Mouse (Mus musculus): Measurements from ENCODE around the gene Umod. TPM values are rescaled to one million over a fixed set of nuclear protein-coding genes. Genes with fewer than 3 reads are reported as not detected.

Umod gene
- polyA plus RNA-seq, 1 experiment, result not detected

GRCm38 (mm10) chr7:119515492-119516271 lies 36.6 kb upstream of the Umod start:
- TF ChIP-seq CTCF (IDR thresholded peaks at IDR 0.05; ENCODE audit: borderline replicate concordance, extremely low read depth, insufficient read depth, insufficient read length) (peak; percentile 62; the same call in 1 of the 2 replicates), POLR2A (IDR thresholded peaks at IDR 0.05; ENCODE audit: borderline replicate concordance, extremely low read depth, insufficient read depth, insufficient read length, poor library complexity, severe bottlenecking) (no peak)
- peak; percentile 62 for DNase-seq (ENCODE audit: low read depth)

DNA sequence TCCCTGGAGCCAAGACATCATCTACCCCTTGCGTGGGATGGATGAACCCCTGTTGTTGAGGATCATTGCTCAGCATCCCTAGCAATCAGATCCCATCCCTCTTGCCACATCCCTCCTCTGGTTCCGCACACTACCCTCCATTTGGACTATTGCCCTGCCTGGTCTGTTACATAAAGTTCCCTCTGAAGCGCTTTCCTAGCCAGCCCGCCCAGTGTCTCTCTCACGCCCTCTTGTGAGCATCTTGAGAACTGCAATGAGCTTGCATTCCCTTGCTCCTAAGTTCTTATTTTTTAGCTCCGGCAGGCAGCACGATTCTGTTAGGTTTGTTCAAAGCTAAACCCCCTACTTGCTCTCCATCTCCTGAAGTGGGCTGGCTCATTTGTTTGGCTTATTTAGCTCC lies 34.0 kb upstream of the Umod start:
- peak; percentile 69 for DNase-seq (ENCODE audit: low read depth)
- peak; percentile 80 for TF ChIP-seq CTCF (IDR thresholded peaks at IDR 0.05; ENCODE audit: borderline replicate concordance, extremely low read depth, insufficient read depth, insufficient read length)
- no peak for TF ChIP-seq POLR2A (IDR thresholded peaks at IDR 0.05; ENCODE audit: borderline replicate concordance, extremely low read depth, insufficient read depth, insufficient read length, poor library complexity, severe bottlenecking)

DNA sequence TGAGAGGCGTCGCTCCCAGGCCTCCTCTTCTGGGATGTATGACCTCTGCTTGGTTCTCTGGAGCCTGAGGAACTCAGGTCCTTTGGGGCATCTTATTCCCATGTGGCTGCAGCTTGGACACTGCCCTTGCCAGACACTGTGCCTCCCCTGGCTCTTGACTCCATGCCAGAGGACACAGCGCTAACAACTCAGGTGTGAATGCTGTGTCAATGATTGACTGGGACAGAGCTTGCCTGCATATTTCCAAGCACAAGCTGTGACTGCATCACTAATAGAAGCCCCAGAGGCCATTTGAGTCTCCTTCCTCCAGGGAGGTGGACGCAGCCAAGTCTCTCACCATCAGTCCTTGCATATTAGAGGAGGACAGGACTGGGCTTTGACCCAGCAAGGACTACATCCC lies 32.1 kb upstream of the Umod start:
- TF ChIP-seq POLR2A (IDR thresholded peaks at IDR 0.05; ENCODE audit: borderline replicate concordance, extremely low read depth, insufficient read depth, insufficient read length, poor library complexity, severe bottlenecking) (no peak), CTCF (IDR thresholded peaks at IDR 0.05; ENCODE audit: borderline replicate concordance, extremely low read depth, insufficient read depth, insufficient read length) (no peak)
- DNase-seq (ENCODE audit: low read depth), result no peak

GRCm38 (mm10) chr7:119490041-119490780 lies 11.1 kb upstream of the Umod start:
- no peak for TF ChIP-seq POLR2A (IDR thresholded peaks at IDR 0.05; ENCODE audit: borderline replicate concordance, extremely low read depth, insufficient read depth, insufficient read length, poor library complexity, severe bottlenecking)
- DNase-seq (ENCODE audit: low read depth), result no peak

GRCm38 (mm10) chr7:119486683-119487082 lies 7.6 kb upstream of the Umod start:
- TF ChIP-seq CTCF (IDR thresholded peaks at IDR 0.05; ENCODE audit: borderline replicate concordance, extremely low read depth, insufficient read depth, insufficient read length), result no peak
- no peak for TF ChIP-seq POLR2A (IDR thresholded peaks at IDR 0.05; ENCODE audit: borderline replicate concordance, extremely low read depth, insufficient read depth, insufficient read length, poor library complexity, severe bottlenecking)
- no peak for DNase-seq (ENCODE audit: low read depth)

GRCm38 (mm10) chr7:119484154-119484553 lies 5.1 kb upstream of the Umod start:
- no peak for DNase-seq (ENCODE audit: low read depth)
- TF ChIP-seq CTCF (IDR thresholded peaks at IDR 0.05; ENCODE audit: borderline replicate concordance, extremely low read depth, insufficient read depth, insufficient read length) (no peak), POLR2A (IDR thresholded peaks at IDR 0.05; ENCODE audit: borderline replicate concordance, extremely low read depth, insufficient read depth, insufficient read length, poor library complexity, severe bottlenecking) (no peak)

- TF ChIP-seq POLR2A (IDR thresholded peaks at IDR 0.05; ENCODE audit: borderline replicate concordance, extremely low read depth, insufficient read depth, insufficient read length, poor library complexity, severe bottlenecking) (no peak), CTCF (IDR thresholded peaks at IDR 0.05; ENCODE audit: borderline replicate concordance, extremely low read depth, insufficient read depth, insufficient read length) (no peak)
- no peak for DNase-seq (ENCODE audit: low read depth)
These were observed 2.3 kb downstream of the Umod start for GRCm38 (mm10) chr7:119476500-119477389.

DNA sequence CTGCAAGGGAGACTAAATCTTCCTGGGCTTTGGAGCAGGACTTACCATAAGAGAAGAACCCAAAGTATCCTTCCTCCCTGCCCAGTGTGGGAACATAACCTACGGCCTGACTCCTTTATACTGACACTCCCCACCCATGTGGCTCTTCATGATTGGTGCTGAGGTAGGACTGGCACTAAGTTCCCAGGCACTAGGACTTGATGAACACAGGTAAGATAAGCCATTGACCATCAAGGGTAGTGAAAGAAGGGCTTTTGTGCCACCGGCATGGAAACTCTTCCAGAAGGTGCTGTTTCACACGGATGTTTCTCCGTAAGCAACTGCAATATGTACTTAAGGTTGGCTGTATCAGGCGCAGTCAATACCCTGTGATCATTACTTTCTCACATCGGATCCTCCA lies 19.9 kb downstream of the Umod start, which contains the start of gene Gp2:
Gene Gp2, minus strand, starts transcription at position 101 of the 400 bp plus-strand sequence.
- no peak for TF ChIP-seq POLR2A (IDR thresholded peaks at IDR 0.05; ENCODE audit: borderline replicate concordance, extremely low read depth, insufficient read depth, insufficient read length, poor library complexity, severe bottlenecking)
- TF ChIP-seq CTCF (IDR thresholded peaks at IDR 0.05; ENCODE audit: borderline replicate concordance, extremely low read depth, insufficient read depth, insufficient read length), result no peak
- no peak for DNase-seq (ENCODE audit: low read depth)

GRCm38 (mm10) chr7:119454192-119454591 lies 24.9 kb downstream of the Umod start:
- TF ChIP-seq POLR2A (IDR thresholded peaks at IDR 0.05; ENCODE audit: borderline replicate concordance, extremely low read depth, insufficient read depth, insufficient read length, poor library complexity, severe bottlenecking) (no peak), CTCF (IDR thresholded peaks at IDR 0.05; ENCODE audit: borderline replicate concordance, extremely low read depth, insufficient read depth, insufficient read length) (no peak)
- DNase-seq (ENCODE audit: low read depth), result no peak

DNA sequence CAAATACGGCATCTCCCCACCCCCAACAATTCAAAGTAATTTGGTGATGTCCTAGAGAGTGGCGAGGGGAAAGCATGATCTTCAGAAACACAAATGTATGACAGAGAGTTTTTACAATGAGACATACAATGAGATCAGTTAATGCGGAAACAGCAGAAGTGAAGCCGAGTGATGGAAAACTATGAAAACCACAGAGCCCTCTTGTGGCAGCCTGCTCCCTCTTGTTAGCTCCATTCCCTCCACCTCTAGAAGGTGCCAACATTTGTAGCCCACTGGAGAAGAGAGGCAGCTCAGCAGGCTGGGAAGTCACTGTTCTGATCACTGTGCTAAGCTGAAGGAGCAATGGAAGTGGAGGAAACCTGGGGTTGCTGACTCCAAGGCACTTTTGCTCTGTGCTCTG lies 35.2 kb downstream of the Umod start:
- peak; percentile 49 for DNase-seq (ENCODE audit: low read depth)
- TF ChIP-seq CTCF (IDR thresholded peaks at IDR 0.05; ENCODE audit: borderline replicate concordance, extremely low read depth, insufficient read depth, insufficient read length) (peak; percentile 43; the same call in 1 of the 2 replicates), POLR2A (IDR thresholded peaks at IDR 0.05; ENCODE audit: borderline replicate concordance, extremely low read depth, insufficient read depth, insufficient read length, poor library complexity, severe bottlenecking) (no peak)

- no peak for TF ChIP-seq CTCF (IDR thresholded peaks at IDR 0.05; ENCODE audit: borderline replicate concordance, extremely low read depth, insufficient read depth, insufficient read length)
- TF ChIP-seq POLR2A (IDR thresholded peaks at IDR 0.05; ENCODE audit: borderline replicate concordance, extremely low read depth, insufficient read depth, insufficient read length, poor library complexity, severe bottlenecking), result no peak
- no peak for DNase-seq (ENCODE audit: low read depth)
These were observed 37.1 kb downstream of the Umod start for GRCm38 (mm10) chr7:119441938-119442337.
